23 mouse cellular contexts compared by ENCODE assay signal in genomic region chr13:59976425-59976824, GRCm38 (mm10).
DNase-seq lines count a peak whose midpoint lies in the region; ATAC-seq lines count a peak whose summit lies in the region.
"Had no signal": no experiment of that assay in that cellular context is flagged by ENCODE, and none has a peak within 500 bp of the region (broad histone marks: within the 10 kb centered on the region; RNA-seq: fewer than 3 reads in every experiment).

No protein-coding gene starts in this region.

- H3K36me3 ChIP-seq in hindbrain, embryonic 15.5 days, result no peaks in the 10 kb centered on the region
- H3K36me3 ChIP-seq in hindbrain, embryonic 11.5 days (ENCODE audit: control insufficient read depth, insufficient read depth, low read length), result no peaks in the 10 kb centered on the region
- H3K36me3 ChIP-seq in embryonic facial prominence, embryonic 11.5 days (replicated peaks; ENCODE audit: control insufficient read depth, insufficient read depth, low read depth, low read length), result no peaks in the 10 kb centered on the region
- H3K36me3 ChIP-seq in limb, embryonic 10.5 days, result no peaks in the 10 kb centered on the region
- no peaks in the 10 kb centered on the region for H3K36me3 ChIP-seq in limb, embryonic 15.5 days
- H3K36me3 ChIP-seq: heart, embryonic 13.5 days; liver, embryonic 12.5 days had no signal

- ATAC-seq in hindbrain, embryonic 15.5 days (ENCODE audit: low FRiP score, low read depth), result peak; percentile 31; the same call in 1 of the 2 replicates
- no peak for ATAC-seq in hindbrain, embryonic 11.5 days (ENCODE audit: low FRiP score)
- no peak for ATAC-seq in embryonic facial prominence, embryonic 11.5 days (replicated peaks; ENCODE audit: insufficient number of reproducible peaks, low FRiP score, low TSS enrichment, low read depth)
- no peak for ATAC-seq in limb, embryonic 15.5 days (ENCODE audit: insufficient number of reproducible peaks, low FRiP score, low TSS enrichment, low read depth)
- ATAC-seq: forebrain, embryonic 13.5 days; liver, embryonic 12.5 days; liver, postnatal 0 days; Patski had no signal

- H3K9me3 ChIP-seq in hindbrain, embryonic 15.5 days, result no peaks in the 10 kb centered on the region
- no peaks in the 10 kb centered on the region for H3K9me3 ChIP-seq in hindbrain, embryonic 11.5 days (ENCODE audit: control insufficient read depth, low read length)
- no peaks in the 10 kb centered on the region for H3K9me3 ChIP-seq in embryonic facial prominence, embryonic 11.5 days (replicated peaks; ENCODE audit: control insufficient read depth, low read length)
- no peaks in the 10 kb centered on the region for H3K9me3 ChIP-seq in limb, embryonic 10.5 days (replicated peaks)
- no peaks in the 10 kb centered on the region for H3K9me3 ChIP-seq in limb, embryonic 15.5 days
- H3K9me3 ChIP-seq: liver, embryonic 12.5 days had no signal

- H3K9ac ChIP-seq in hindbrain, embryonic 15.5 days, result no peak overlapping the region
- no peak overlapping the region for H3K9ac ChIP-seq in hindbrain, embryonic 11.5 days (ENCODE audit: low read depth, low read length)
- no peak overlapping the region for H3K9ac ChIP-seq in embryonic facial prominence, embryonic 11.5 days (replicated peaks; ENCODE audit: low read length)
- no peak overlapping the region for H3K9ac ChIP-seq in limb, embryonic 15.5 days
- H3K9ac ChIP-seq: forebrain, embryonic 13.5 days; heart, embryonic 13.5 days; liver, embryonic 12.5 days; liver, postnatal 0 days had no signal

- H3K4me1 ChIP-seq in hindbrain, embryonic 15.5 days (replicated peaks), result peaks cover 8% of the 10 kb centered on the region
- no peaks in the 10 kb centered on the region for H3K4me1 ChIP-seq in hindbrain, embryonic 11.5 days (replicated peaks; ENCODE audit: control insufficient read depth, insufficient read depth, low read length)
- no peaks in the 10 kb centered on the region for H3K4me1 ChIP-seq in embryonic facial prominence, embryonic 11.5 days (ENCODE audit: control insufficient read depth, insufficient read depth, low read length)
- peaks cover 48% of the 10 kb centered on the region for H3K4me1 ChIP-seq in limb, embryonic 10.5 days
- H3K4me1 ChIP-seq in limb, embryonic 15.5 days, result peaks cover 25% of the 10 kb centered on the region
- H3K4me1 ChIP-seq: liver, embryonic 12.5 days had no signal

- H3K4me3 ChIP-seq in hindbrain, embryonic 15.5 days, result no peak overlapping the region
- no peak overlapping the region for H3K4me3 ChIP-seq in hindbrain, embryonic 11.5 days (ENCODE audit: low read depth, low read length)
- H3K4me3 ChIP-seq in embryonic facial prominence, embryonic 11.5 days (ENCODE audit: low read depth, low read length), result no peak overlapping the region
- H3K4me3 ChIP-seq in limb, embryonic 10.5 days, result no peak overlapping the region
- H3K4me3 ChIP-seq in limb, embryonic 15.5 days, result no peak overlapping the region
- H3K4me3 ChIP-seq: erythroblast, embryonic 14.5 days; forebrain, embryonic 13.5 days; heart, embryonic 13.5 days; liver, embryonic 12.5 days had no signal

- DNase-seq in hindbrain, embryonic 11.5 days (ENCODE audit: low spot score), result no peak
- DNase-seq in embryonic facial prominence, embryonic 11.5 days (ENCODE audit: low spot score), result peak; percentile 33
- no peak for DNase-seq in limb, embryonic 10.5 days (ENCODE audit: low spot score)
- no peak for DNase-seq in urinary bladder, postnatal 4 days (ENCODE audit: low spot score in 2 of 2)
- DNase-seq in right cerebral cortex, postnatal 25 days, result no peak
- no peak for DNase-seq in cerebellum, adult 11 months
- DNase-seq: adrenal gland, postnatal 10 days; cerebellum, adult 9-11 months; gastrocnemius, postnatal 10 days; heart, postnatal 10 days; kidney, adult 11 months; kidney, postnatal 14 days; liver, postnatal 0 days; lung, postnatal 36 days; thymus, postnatal 14 days had no signal

- H3K4me2 ChIP-seq in hindbrain, embryonic 15.5 days, result no peak overlapping the region
- no peak overlapping the region for H3K4me2 ChIP-seq in hindbrain, embryonic 11.5 days (replicated peaks; ENCODE audit: low read depth, low read length)
- no peak overlapping the region for H3K4me2 ChIP-seq in embryonic facial prominence, embryonic 11.5 days (ENCODE audit: low read depth, low read length)
- H3K4me2 ChIP-seq in limb, embryonic 15.5 days, result no peak overlapping the region
- H3K4me2 ChIP-seq: forebrain, embryonic 13.5 days; heart, embryonic 13.5 days; liver, embryonic 12.5 days; midbrain, embryonic 11.5 days had no signal

- H3K27ac ChIP-seq in hindbrain, embryonic 15.5 days (replicated peaks), result no peak overlapping the region
- H3K27ac ChIP-seq in hindbrain, embryonic 11.5 days (ENCODE audit: low read depth, low read length), result no peak overlapping the region
- H3K27ac ChIP-seq in embryonic facial prominence, embryonic 11.5 days (replicated peaks; ENCODE audit: low read depth, low read length), result peak overlapping the region; percentile 43; the same call in 1 of the 2 replicates
- H3K27ac ChIP-seq in limb, embryonic 10.5 days, result peak overlapping the region; percentile 87
- 0 out of 2 replicates have a peak overlapping the region, but pooled peaks have one; percentile 67 for H3K27ac ChIP-seq in limb, embryonic 15.5 days
- H3K27ac ChIP-seq: forebrain, embryonic 13.5 days; heart, embryonic 13.5 days; liver, embryonic 12.5 days had no signal

- no peaks in the 10 kb centered on the region for H3K27me3 ChIP-seq in hindbrain, embryonic 15.5 days
- no peaks in the 10 kb centered on the region for H3K27me3 ChIP-seq in hindbrain, embryonic 11.5 days (ENCODE audit: control insufficient read depth, insufficient read depth, low read length)
- no peaks in the 10 kb centered on the region for H3K27me3 ChIP-seq in embryonic facial prominence, embryonic 11.5 days (ENCODE audit: control insufficient read depth, insufficient read depth, low read length)
- H3K27me3 ChIP-seq in limb, embryonic 10.5 days (ENCODE audit: low read depth, poor library complexity, severe bottlenecking), result 0 out of 2 replicates have a peak, but pooled peaks cover 3% of the 10 kb centered on the region
- no peaks in the 10 kb centered on the region for H3K27me3 ChIP-seq in limb, embryonic 15.5 days
- H3K27me3 ChIP-seq: Patski had no signal

- WGBS in hindbrain, embryonic 15.5 days, result 63% methylated on average over 5 of the region's 5 CpGs
- 79% methylated on average over 5 of the region's 5 CpGs for WGBS in hindbrain, embryonic 11.5 days
- 55% methylated on average over 5 of the region's 5 CpGs for WGBS in embryonic facial prominence, embryonic 11.5 days
- 58% methylated on average over 5 of the region's 5 CpGs for WGBS in limb, embryonic 10.5 days
- WGBS in limb, embryonic 15.5 days, result 48% methylated on average over 5 of the region's 5 CpGs

Comparison
In these comparisons a context has a peak if more than half of its experiments do, and no peak if none do; other contexts are left out.
1. H3K27ac ChIP-seq: peak in embryonic facial prominence, embryonic 11.5 days (single experiment), limb, embryonic 10.5 days (single experiment) and limb, embryonic 15.5 days (single experiment); none in hindbrain, embryonic 15.5 days (single experiment) and hindbrain, embryonic 11.5 days (single experiment).